Mouse (Mus musculus): ENCODE results near the gene Pla2g15.

Gene Pla2g15

GRCm38 (mm10) chr8:106135672-106136071 lies 14.5 kb upstream of the Pla2g15 start:
- peak; percentile 32 to 33 for DNase-seq

GRCm38 (mm10) chr8:106136156-106137130 lies 13.8 kb upstream of the Pla2g15 start, which contains the start of gene Esrp2:
TSS of gene Esrp2 (minus strand) at chr8:106136974.
- peak; percentile 54 to 62 for DNase-seq

DNA sequence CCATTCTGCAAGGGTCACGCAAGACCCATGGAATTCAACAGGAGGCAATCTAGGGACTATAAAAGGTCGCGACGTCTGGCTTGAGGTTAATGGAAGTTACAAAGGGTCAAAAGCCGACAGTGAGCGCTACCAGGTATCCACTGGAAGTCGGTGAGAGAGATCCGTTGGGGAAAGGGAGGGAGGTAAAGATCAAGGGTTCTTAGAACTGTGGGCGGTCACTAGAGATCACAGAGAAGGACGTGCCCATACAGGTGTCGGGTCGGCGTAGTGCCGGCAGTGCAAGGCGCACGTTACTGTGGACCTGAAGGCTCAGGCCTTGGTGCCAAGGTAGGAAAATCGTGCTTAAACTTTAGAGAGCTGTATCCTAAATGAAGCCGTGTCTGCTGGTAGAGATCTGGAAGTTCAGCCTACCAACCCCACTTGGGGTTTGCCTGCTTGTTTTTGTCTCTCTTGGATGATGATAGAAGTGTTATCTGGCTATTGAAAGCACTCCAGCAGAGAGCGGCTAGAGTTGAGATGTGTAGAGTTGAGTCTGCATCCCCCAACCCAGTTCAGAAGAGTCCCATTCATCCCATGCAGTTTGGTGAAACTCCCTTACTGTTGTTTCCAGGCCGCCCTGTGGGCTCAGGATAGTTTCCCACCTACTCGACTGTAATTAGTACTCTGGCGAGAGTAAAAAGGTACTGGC lies 12.8 kb upstream of the Pla2g15 start:
- peak in 1 of 2 experiments; percentile 24 for DNase-seq

GRCm38 (mm10) chr8:106137906-106138477 lies 12.2 kb upstream of the Pla2g15 start:
- peak; percentile 21 to 37 for DNase-seq

DNA sequence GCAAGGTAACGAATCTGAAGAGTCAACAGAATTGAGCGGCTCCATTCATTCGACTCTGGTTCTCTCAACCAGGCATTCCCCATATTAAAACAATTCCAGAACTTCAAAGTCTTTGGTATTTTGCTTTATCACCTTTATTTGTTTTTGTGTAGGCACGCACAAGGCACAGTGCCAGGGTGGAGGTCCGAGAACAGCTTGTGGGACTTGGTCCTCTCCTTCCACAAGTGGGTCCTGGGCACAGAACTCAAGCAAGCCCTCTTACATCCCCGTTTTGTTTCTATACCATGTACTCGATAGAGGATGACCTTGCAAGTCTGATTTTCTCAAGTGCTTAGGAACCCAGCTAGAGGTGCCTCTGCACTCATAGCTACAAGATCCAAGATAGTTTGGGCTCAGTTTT lies 11.6 kb upstream of the Pla2g15 start:
- no peak for DNase-seq

DNA sequence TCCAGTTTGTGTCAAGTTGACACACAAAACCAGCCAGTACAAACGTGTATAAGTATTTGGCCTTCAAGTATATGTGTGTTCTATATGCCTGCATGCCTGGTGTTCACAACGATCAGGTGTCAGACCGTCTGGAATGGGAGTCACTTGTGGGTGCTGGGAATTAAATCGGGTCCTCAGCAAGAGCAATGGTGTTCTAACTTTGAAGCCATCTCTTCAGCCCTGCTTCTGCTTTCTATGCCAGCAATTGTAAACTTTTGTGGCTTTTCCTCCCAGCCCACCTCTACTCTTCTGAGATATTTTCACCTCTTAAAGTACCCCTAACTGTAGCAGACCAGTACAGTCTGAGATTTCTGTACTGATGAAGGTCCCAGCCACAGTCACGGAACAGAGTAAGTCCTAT lies 10.0 kb upstream of the Pla2g15 start:
- no peak for DNase-seq

DNA sequence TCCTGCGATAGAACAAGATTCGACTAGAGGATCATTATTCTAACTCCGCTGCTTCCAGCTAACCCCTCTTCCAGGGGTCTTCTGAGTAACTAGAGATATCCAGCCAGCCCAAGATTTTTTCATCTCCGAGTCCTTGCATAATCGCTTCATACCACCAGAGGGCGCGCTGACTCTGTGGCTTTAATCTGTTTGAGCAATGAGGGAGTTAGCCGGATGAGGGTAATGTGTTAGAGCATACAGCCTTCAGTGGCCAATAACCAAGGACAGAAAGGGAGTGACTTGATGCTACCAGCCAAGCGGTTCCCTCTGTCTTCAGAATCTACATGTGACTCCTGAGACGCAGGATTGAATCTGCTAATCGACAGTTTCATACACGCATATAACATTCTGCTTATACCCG lies 9.4 kb upstream of the Pla2g15 start:
- peak; percentile 91 to 92 for DNase-seq

- no peak for DNase-seq
Observed at GRCm38 (mm10) chr8:106145331-106145730, 4.9 kb upstream of the Pla2g15 start.

GRCm38 (mm10) chr8:106146014-106146413 lies 4.2 kb upstream of the Pla2g15 start:
- DNase-seq: no peak

- DNase-seq: no peak
Observed at GRCm38 (mm10) chr8:106147868-106148565, 2.2 kb upstream of the Pla2g15 start.

- no peak for DNase-seq
Observed at GRCm38 (mm10) chr8:106149025-106149424, 1.2 kb upstream of the Pla2g15 start.

DNA sequence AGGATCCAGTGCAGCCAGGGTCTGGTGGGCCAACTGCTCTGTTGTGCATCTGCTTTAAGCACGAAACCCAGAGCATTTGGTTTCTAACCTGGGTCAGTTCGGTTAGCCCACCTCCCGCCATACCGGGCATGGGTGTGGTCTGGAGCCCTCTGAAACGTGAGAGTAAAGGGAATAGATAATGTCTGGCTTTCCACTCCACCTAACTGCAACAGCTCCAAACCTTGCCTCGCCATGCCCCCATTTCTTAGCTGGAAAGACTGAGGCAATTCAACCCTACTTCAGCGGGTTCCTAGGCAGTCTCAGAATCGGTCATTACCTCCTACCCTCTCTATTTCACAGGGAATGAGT lies 428 bp downstream of the Pla2g15 start:
- DNase-seq: no peak

DNA sequence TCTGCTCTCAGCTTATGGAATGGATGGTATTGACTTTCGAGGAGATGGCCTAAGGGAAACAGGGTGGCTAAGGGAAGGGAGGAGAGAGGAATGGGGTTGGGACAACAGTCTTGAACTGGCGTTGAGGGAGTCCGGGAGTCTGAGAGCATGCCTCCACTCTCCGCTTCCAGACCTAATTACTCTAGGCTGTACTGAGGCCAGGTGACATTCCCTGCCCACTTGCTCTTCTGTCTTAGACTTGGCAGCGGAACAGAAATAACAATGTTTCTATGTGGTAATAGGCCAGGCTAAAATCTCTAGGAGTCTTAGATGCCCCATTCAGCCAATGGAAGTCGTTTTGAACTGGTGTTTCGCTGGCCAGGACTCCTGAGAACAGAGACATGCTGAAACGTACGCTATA lies 842 bp downstream of the Pla2g15 start:
- DNase-seq: no peak

GRCm38 (mm10) chr8:106152876-106153275 lies 2.7 kb downstream of the Pla2g15 start:
- DNase-seq: no peak

- DNase-seq: no peak
Observed at GRCm38 (mm10) chr8:106157419-106157818, 7.2 kb downstream of the Pla2g15 start.

- no peak for DNase-seq
Observed at GRCm38 (mm10) chr8:106158381-106158780, 8.2 kb downstream of the Pla2g15 start.

GRCm38 (mm10) chr8:106159876-106160275 lies 9.7 kb downstream of the Pla2g15 start:
- DNase-seq: no peak

DNA sequence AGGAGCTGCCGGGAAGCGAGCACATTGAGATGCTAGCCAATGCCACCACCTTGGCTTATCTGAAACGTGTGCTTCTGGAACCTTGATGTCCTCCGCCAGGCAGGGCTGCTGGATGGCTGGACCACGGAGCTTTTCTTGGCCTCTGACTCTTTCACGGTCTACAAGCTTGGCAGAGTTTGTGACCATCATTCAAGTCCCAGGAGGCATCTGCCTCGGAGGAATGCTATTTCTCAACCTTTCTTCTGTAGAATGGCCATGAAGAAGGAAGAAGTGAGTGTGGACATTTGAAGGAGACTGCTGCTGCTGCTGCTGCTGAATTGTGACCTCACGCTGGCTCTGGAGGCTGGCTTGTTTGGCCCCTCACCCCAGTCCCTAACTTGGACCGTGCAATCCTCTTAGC lies 13.1 kb downstream of the Pla2g15 start:
- DNase-seq: no peak

DNA sequence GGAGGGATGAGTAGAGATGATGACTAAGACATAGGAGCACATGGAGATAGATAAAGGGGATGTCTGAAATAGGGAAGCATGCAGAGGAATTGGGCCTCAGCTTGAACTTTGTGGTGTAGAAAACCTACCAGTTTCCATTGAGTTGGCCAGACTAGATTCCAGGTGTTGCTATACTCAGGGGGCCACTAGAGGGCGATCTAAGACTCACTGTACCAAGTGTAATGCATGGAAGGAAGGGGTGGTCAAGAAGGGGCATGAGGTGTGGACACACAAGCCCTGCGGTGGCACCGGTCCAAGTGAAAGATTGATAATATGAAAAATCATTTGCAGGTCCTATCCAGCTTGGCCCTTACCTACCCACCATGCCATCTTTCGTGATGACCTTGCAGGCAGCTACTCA lies 15.3 kb downstream of the Pla2g15 start:
- DNase-seq: peak; percentile 83 to 86

- peak; percentile 93 to 95 for DNase-seq
Observed at GRCm38 (mm10) chr8:106168356-106169016, 18.3 kb downstream of the Pla2g15 start, which contains the start of gene Slc7a6. TSS of gene Slc7a6 (plus strand) at chr8:106168857.

- no peak for DNase-seq
Observed at GRCm38 (mm10) chr8:106169017-106169933, 19.1 kb downstream of the Pla2g15 start.
